Mouse (Mus musculus) telencephalon, adult 2 months (tissue): ENCODE measurements around the gene Prl7a2.

Experiments
- DNase-seq: peaks from one replicate; pipeline ENCODE4 v3.0.0-alpha.2; 2011; ENCODE audit warnings: low read depth, low spot score

Gene Prl7a2

DNA sequence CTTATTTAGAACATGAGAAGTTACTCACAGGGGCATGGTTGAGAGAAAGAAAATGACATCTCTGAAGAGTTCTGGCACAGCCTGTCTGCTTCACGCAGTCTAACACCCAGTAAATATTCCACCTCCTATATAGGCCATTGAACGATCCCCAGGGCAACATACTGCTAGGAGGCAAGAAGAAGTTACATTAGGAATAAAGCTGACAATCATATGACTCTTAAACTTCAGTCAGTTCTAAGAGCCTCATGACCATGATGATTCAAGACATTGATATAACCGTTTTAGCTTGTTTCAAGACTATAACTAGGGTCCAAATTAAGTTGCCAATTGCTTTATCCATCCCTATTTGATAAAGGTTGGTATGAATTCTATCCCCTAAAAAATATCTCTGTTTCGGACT lies at the start of gene Prl7a2:
TSS of gene Prl7a2 (minus strand) at position 101 of the 400 bp plus-strand sequence.
- DNase-seq, result no peak

DNA sequence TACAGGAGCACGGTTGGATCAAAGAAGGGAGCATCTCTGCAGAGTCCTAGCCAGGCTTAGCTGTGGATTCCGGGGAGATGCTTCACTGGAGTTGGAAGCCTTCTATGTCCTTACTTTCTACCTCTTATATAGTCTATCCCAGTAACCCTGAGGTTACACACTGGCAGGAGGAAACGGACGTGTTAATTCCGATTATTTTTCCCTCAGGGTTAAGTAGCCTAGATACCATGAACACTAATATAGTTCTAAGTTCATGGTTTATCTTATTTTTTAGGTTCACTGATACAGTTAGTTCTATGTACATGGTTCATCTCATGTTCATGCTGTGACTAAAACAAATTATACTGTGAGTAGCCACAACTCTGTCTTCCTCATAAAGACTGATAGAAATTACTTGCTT lies 48.8 kb upstream of the Prl7a2 start, which contains the start of gene Prl7d1:
TSS of gene Prl7d1 (minus strand) at position 101 of the 400 bp plus-strand sequence.
- DNase-seq, result no peak

DNA sequence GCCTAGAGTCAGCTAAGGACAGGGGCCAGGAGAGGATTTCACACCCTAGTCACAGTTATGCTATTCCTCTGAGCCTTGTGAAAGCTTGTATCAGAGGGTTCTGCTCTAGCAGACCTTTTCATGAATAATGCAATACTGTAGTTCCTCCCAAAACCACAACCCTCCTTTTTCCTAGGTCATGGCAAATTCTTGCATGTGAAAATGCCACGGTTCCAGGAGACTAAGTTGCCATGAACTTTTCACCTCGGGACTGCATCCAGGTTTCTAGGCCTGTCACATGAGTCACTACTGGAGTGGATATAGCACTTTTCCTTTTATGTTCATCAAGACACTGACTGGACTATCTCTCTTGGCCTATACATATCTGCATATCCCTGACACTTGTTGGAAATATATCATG lies 38.7 kb upstream of the Prl7a2 start:
- DNase-seq, result no peak

GRCm38 (mm10) chr13:27660747-27661146 lies 7.1 kb downstream of the Prl7a2 start:
- no peak for DNase-seq

GRCm38 (mm10) chr13:27642393-27642792 lies 25.4 kb downstream of the Prl7a2 start, which contains the start of gene Prl7a1:
Gene Prl7a1 (minus strand): TSS chr13:27642493.
- no peak for DNase-seq

GRCm38 (mm10) chr13:27610482-27610881 lies 57.4 kb downstream of the Prl7a2 start, which contains the start of gene Prl7b1:
Gene Prl7b1 (minus strand): TSS chr13:27610582.
- no peak for DNase-seq
